Mouse (Mus musculus): ENCODE results near the gene Pid1. TPM values are rescaled to one million over a fixed set of nuclear protein-coding genes. Genes with fewer than 3 reads are reported as not detected.

Gene Pid1
- polyA plus RNA-seq, 1 experiment from 2014 or later: 38.9 TPM

DNA sequence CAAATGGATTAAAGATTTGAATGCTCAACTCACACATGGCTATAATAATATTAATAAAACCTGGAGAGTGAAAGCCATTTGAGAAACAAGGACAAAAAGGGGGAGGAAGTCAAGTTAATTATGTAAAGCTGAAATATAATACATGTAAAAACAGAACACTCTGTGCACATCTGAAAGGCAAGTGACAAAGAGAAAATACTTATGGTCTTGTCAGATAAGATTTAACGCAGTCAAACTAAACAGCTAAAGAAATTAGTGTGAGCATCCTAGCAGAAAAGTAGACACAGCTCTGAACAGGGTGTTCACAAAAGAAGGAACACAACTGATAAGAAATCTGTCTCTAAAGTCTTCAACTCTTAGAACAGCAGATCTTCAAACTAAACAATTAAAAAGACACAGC lies 38.2 kb upstream of the Pid1 start:
- no peak for DNase-seq
- Histone ChIP-seq H3K27me3 (ENCODE audit: insufficient read depth, low read length) (no peaks in the 10 kb centered on the region), H3K9ac (replicated peaks) (no peak overlapping the region), H3K4me3 (ENCODE audit: low read depth, low read length) (no peak overlapping the region), H3K4me1 (ENCODE audit: insufficient read depth) (no peaks in the 10 kb centered on the region), H3K4me2 (ENCODE audit: low read depth, low read length) (no peak overlapping the region), H3K9me3 (ENCODE audit: low read length) (no peaks in the 10 kb centered on the region), H3K36me3 (replicated peaks; ENCODE audit: insufficient read depth, low read length) (no peaks in the 10 kb centered on the region), H3K27ac (ENCODE audit: low read depth) (no peak overlapping the region)
- no peak for ATAC-seq
- 72% methylated on average over 1 of the region's 1 CpGs for WGBS (ENCODE audit: insufficient replicate concordance)
- TF ChIP-seq EP300 (IDR thresholded peaks at IDR 0.05; ENCODE audit: low read depth) (no peak), CTCF (IDR thresholded peaks at IDR 0.05; ENCODE audit: low read depth) (no peak)

DNA sequence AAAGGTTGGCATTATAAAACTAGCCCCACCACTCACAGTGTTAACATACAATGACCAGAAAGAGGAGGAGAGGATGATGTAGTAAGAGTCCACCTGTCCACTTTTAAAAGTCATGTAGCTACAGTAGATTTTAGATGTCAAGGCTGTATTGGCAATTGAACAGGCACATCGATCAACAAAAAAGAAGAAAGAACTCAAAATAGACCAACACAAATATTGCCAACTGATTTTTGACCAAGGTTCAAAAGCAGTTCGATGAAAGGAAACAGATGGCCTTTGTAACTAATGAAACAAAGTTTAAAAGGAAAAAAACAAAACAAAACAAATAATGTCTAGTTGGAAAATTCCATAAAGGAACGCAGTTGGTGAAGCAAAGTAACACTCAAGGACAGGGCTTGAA lies 35.7 kb upstream of the Pid1 start:
- no peak overlapping the region for H3K4me2 ChIP-seq (ENCODE audit: low read depth, low read length)
- H3K9me3 ChIP-seq (ENCODE audit: low read length): no peaks in the 10 kb centered on the region
- no peaks in the 10 kb centered on the region for H3K4me1 ChIP-seq (ENCODE audit: insufficient read depth)
- H3K27me3 ChIP-seq (ENCODE audit: insufficient read depth, low read length): no peaks in the 10 kb centered on the region
- DNase-seq (no peak), ATAC-seq (no peak)
- H3K27ac ChIP-seq (ENCODE audit: low read depth): no peak overlapping the region
- WGBS (ENCODE audit: insufficient replicate concordance): 65% methylated on average over 3 of the region's 3 CpGs
- H3K9ac ChIP-seq (replicated peaks): no peak overlapping the region
- no peak overlapping the region for H3K4me3 ChIP-seq (ENCODE audit: low read depth, low read length)
- TF ChIP-seq EP300 (IDR thresholded peaks at IDR 0.05; ENCODE audit: low read depth) (no peak), CTCF (IDR thresholded peaks at IDR 0.05; ENCODE audit: low read depth) (no peak)
- H3K36me3 ChIP-seq (replicated peaks; ENCODE audit: insufficient read depth, low read length): no peaks in the 10 kb centered on the region

- Histone ChIP-seq H3K27me3 (ENCODE audit: insufficient read depth, low read length) (no peaks in the 10 kb centered on the region), H3K4me2 (ENCODE audit: low read depth, low read length) (no peak overlapping the region), H3K4me1 (ENCODE audit: insufficient read depth) (no peaks in the 10 kb centered on the region), H3K4me3 (ENCODE audit: low read depth, low read length) (no peak overlapping the region), H3K9ac (replicated peaks) (no peak overlapping the region), H3K36me3 (replicated peaks; ENCODE audit: insufficient read depth, low read length) (no peaks in the 10 kb centered on the region), H3K27ac (ENCODE audit: low read depth) (no peak overlapping the region), H3K9me3 (ENCODE audit: low read length) (no peaks in the 10 kb centered on the region)
- TF ChIP-seq CTCF (IDR thresholded peaks at IDR 0.05; ENCODE audit: low read depth): no peak
- 78% methylated on average over 4 of the region's 4 CpGs for WGBS (ENCODE audit: insufficient replicate concordance)
- DNase-seq (no peak), ATAC-seq (no peak)
Measured at GRCm38 (mm10) chr1:84399118-84399517, 35.1 kb upstream of the Pid1 start.

- Histone ChIP-seq H3K9me3 (ENCODE audit: low read length) (no peaks in the 10 kb centered on the region), H3K36me3 (replicated peaks; ENCODE audit: insufficient read depth, low read length) (no peaks in the 10 kb centered on the region), H3K27me3 (ENCODE audit: insufficient read depth, low read length) (no peaks in the 10 kb centered on the region), H3K4me2 (ENCODE audit: low read depth, low read length) (no peak overlapping the region), H3K4me3 (ENCODE audit: low read depth, low read length) (no peak overlapping the region), H3K4me1 (ENCODE audit: insufficient read depth) (no peaks in the 10 kb centered on the region), H3K27ac (ENCODE audit: low read depth) (no peak overlapping the region), H3K9ac (replicated peaks) (no peak overlapping the region)
- 61% methylated on average over 3 of the region's 3 CpGs for WGBS (ENCODE audit: insufficient replicate concordance)
- TF ChIP-seq CTCF (IDR thresholded peaks at IDR 0.05; ENCODE audit: low read depth) (no peak), EP300 (IDR thresholded peaks at IDR 0.05; ENCODE audit: low read depth) (no peak)
- DNase-seq (no peak), ATAC-seq (no peak)
Measured at GRCm38 (mm10) chr1:84396787-84397186, 32.8 kb upstream of the Pid1 start.

- Histone ChIP-seq H3K4me3 (ENCODE audit: low read depth, low read length) (no peak overlapping the region), H3K36me3 (replicated peaks; ENCODE audit: insufficient read depth, low read length) (no peaks in the 10 kb centered on the region), H3K27ac (ENCODE audit: low read depth) (no peak overlapping the region), H3K27me3 (ENCODE audit: insufficient read depth, low read length) (no peaks in the 10 kb centered on the region), H3K4me2 (ENCODE audit: low read depth, low read length) (no peak overlapping the region), H3K4me1 (ENCODE audit: insufficient read depth) (no peaks in the 10 kb centered on the region), H3K9ac (replicated peaks) (no peak overlapping the region), H3K9me3 (ENCODE audit: low read length) (no peaks in the 10 kb centered on the region)
- no peak for ATAC-seq
- WGBS (ENCODE audit: insufficient replicate concordance): 68% methylated on average over 8 of the region's 8 CpGs
- DNase-seq: no peak
- TF ChIP-seq CTCF (IDR thresholded peaks at IDR 0.05; ENCODE audit: low read depth) (no peak), EP300 (IDR thresholded peaks at IDR 0.05; ENCODE audit: low read depth) (no peak)
Measured at GRCm38 (mm10) chr1:84395928-84396327, 31.9 kb upstream of the Pid1 start.

DNA sequence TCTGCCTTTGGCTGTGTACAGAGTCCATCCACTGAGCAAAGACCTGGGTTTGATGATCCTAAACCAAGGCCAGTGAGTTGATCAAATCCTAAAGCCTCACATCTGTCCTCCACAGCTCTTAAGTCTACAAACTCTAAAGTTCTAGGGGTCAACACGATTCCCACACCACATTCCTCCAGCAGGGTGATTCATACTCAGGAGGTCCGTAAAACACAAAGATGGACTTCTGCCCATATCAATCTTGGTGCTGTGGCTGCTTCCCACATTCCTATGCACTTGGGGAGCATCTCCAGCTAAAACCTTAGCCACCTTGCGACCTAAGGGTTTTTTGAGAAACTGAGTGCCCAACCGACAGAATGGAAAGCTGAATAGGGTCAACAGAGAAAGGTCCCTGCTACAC lies 27.0 kb upstream of the Pid1 start:
- Histone ChIP-seq H3K4me3 (ENCODE audit: low read depth, low read length) (no peak overlapping the region), H3K9ac (replicated peaks) (no peak overlapping the region), H3K27ac (ENCODE audit: low read depth) (no peak overlapping the region), H3K4me1 (ENCODE audit: insufficient read depth) (no peaks in the 10 kb centered on the region), H3K9me3 (ENCODE audit: low read length) (no peaks in the 10 kb centered on the region), H3K36me3 (replicated peaks; ENCODE audit: insufficient read depth, low read length) (no peaks in the 10 kb centered on the region), H3K27me3 (ENCODE audit: insufficient read depth, low read length) (no peaks in the 10 kb centered on the region), H3K4me2 (ENCODE audit: low read depth, low read length) (no peak overlapping the region)
- WGBS (ENCODE audit: insufficient replicate concordance): 82% methylated on average over 4 of the region's 4 CpGs
- TF ChIP-seq EP300 (IDR thresholded peaks at IDR 0.05; ENCODE audit: low read depth) (no peak), CTCF (IDR thresholded peaks at IDR 0.05; ENCODE audit: low read depth) (no peak)
- no peak for ATAC-seq
- DNase-seq: no peak

GRCm38 (mm10) chr1:84387616-84388015 lies 23.6 kb upstream of the Pid1 start:
- no peak overlapping the region for H3K4me3 ChIP-seq (ENCODE audit: low read depth, low read length)
- no peak overlapping the region for H3K4me2 ChIP-seq (ENCODE audit: low read depth, low read length)
- ATAC-seq (no peak), DNase-seq (no peak)
- no peaks in the 10 kb centered on the region for H3K9me3 ChIP-seq (ENCODE audit: low read length)
- H3K27me3 ChIP-seq (ENCODE audit: insufficient read depth, low read length): no peaks in the 10 kb centered on the region
- WGBS (ENCODE audit: insufficient replicate concordance): 74% methylated on average over 4 of the region's 4 CpGs
- H3K27ac ChIP-seq (ENCODE audit: low read depth): no peak overlapping the region
- no peak overlapping the region for H3K9ac ChIP-seq (replicated peaks)
- H3K4me1 ChIP-seq (ENCODE audit: insufficient read depth): no peaks in the 10 kb centered on the region
- no peaks in the 10 kb centered on the region for H3K36me3 ChIP-seq (replicated peaks; ENCODE audit: insufficient read depth, low read length)
- no peak for TF ChIP-seq CTCF (IDR thresholded peaks at IDR 0.05; ENCODE audit: low read depth)
- no peak for TF ChIP-seq EP300 (IDR thresholded peaks at IDR 0.05; ENCODE audit: low read depth)

All from liver, postnatal 0 days (tissue).